8 mouse cellular contexts compared by ENCODE assay signal in the genomic region with DNA sequence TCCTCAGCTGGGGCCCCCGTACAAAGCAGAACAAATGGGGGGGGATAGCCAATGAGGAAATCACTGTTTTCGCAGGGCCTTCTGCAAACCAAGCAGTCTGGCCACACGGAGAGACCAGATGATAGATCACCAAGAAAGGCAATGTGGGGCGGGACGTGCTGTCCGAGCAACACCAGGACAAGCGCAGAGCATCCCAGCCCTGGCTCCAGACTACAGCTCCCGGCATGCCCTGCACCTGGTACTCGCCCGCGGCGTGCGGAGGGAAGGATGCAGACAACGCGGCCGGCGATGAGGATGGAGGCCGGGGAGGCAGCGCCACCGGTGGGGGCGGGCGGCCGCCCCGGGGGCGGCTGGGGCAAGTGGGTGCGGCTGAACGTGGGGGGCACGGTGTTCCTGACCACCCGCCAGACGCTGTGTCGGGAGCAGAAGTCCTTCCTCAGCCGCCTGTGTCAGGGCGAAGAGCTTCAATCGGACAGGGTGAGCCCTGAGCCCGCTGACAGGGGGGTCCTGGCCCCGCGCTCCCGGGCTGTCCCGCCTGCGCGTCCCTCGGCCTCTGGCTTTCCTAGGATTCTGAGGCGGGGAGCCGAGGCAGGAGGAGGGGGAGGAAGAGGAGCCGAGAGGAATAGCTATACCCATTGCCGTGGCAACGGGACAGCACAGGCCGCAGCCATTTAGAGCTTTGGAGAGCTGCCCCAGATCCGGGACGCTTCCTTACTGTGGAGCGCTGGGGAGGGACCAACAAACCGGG. TPM values are rescaled to one million over a fixed set of nuclear protein-coding genes. Genes with fewer than 3 reads are reported as not detected.
DNase-seq lines count a peak whose midpoint lies in the region; ATAC-seq and TF ChIP-seq lines count a peak whose summit lies in the region.

A gene (plus strand): TSS at position 174 of the 748 bp plus-strand sequence.

- TF ChIP-seq CTCF in E14TG2a.4 (conservative IDR thresholded peaks at IDR 0.05; ENCODE audit: low read length) = no peak
- TF ChIP-seq CTCF in heart, postnatal 0 days (IDR thresholded peaks at IDR 0.05; ENCODE audit: low read depth) = no peak

- 2% methylated on average over 50 of the region's 52 CpGs for WGBS in forebrain, embryonic 13.5 days
- 2% methylated on average over 47 of the region's 52 CpGs for WGBS in heart, postnatal 0 days
- 4% methylated on average over 45 of the region's 52 CpGs for WGBS in liver, embryonic 13.5 days (ENCODE audit: insufficient replicate concordance)

- peak within 1 kb of the TSS; percentile 88 for H3K4me3 ChIP-seq in E14TG2a.4 (replicated peaks; ENCODE audit: low read length)
- H3K4me3 ChIP-seq in forebrain, embryonic 13.5 days = peak within 1 kb of the TSS; percentile 93
- peak within 1 kb of the TSS; percentile 58 for H3K4me3 ChIP-seq in heart, postnatal 0 days (ENCODE audit: low read depth, low read length)
- peak within 1 kb of the TSS; percentile 49 for H3K4me3 ChIP-seq in liver, embryonic 13.5 days (replicated peaks)

- H3K9ac ChIP-seq in forebrain, embryonic 13.5 days = peak within 1 kb of the TSS; percentile 92
- H3K9ac ChIP-seq in heart, postnatal 0 days (replicated peaks; ENCODE audit: low read depth, low read length) = peak within 1 kb of the TSS; percentile 55
- H3K9ac ChIP-seq in liver, embryonic 13.5 days = peak within 1 kb of the TSS; percentile 39

- peaks cover 34% of the 10 kb centered on the region for H3K36me3 ChIP-seq in E14TG2a.4 (ENCODE audit: insufficient read depth, low read length)
- peaks cover 33% of the 10 kb centered on the region for H3K36me3 ChIP-seq in forebrain, embryonic 13.5 days (ENCODE audit: poor library complexity, severe bottlenecking)
- peaks cover 5% of the 10 kb centered on the region; the same call in 1 of the 2 replicates for H3K36me3 ChIP-seq in heart, postnatal 0 days (replicated peaks; ENCODE audit: control insufficient read depth, insufficient read depth, low read length)
- no peaks in the 10 kb centered on the region for H3K36me3 ChIP-seq in liver, embryonic 13.5 days

- DNase-seq in brain, embryonic 18.5 days (ENCODE audit: low read depth, low spot score) = peak; percentile 42
- DNase-seq in heart, postnatal 0 days (ENCODE audit: low spot score) = peak; percentile 32
- peak; percentile 83 to 91 for DNase-seq in kidney, postnatal 25 days
- no peak for DNase-seq in liver, embryonic 13.5 days
- DNase-seq in neural tube, embryonic 10.5 days (ENCODE audit: extremely low spot score, low spot score) = peak; percentile 86
- peak; percentile 26 to 42 for DNase-seq in thymus, postnatal 36 days

- peak within 1 kb of the TSS; percentile 80 for H3K4me2 ChIP-seq in forebrain, embryonic 13.5 days
- peak within 1 kb of the TSS; percentile 72 for H3K4me2 ChIP-seq in heart, postnatal 0 days (ENCODE audit: low read depth, low read length)
- peak within 1 kb of the TSS; percentile 59 for H3K4me2 ChIP-seq in liver, embryonic 13.5 days

- H3K9me3 ChIP-seq in E14TG2a.4 (ENCODE audit: low read length) = no peaks in the 10 kb centered on the region
- no peaks in the 10 kb centered on the region for H3K9me3 ChIP-seq in forebrain, embryonic 13.5 days (replicated peaks)
- H3K9me3 ChIP-seq in heart, postnatal 0 days (replicated peaks; ENCODE audit: control insufficient read depth, low read length) = no peaks in the 10 kb centered on the region
- H3K9me3 ChIP-seq in liver, embryonic 13.5 days (replicated peaks) = no peaks in the 10 kb centered on the region

- peaks cover 76% of the 10 kb centered on the region for H3K4me1 ChIP-seq in E14TG2a.4 (replicated peaks; ENCODE audit: low read depth, low read length)
- peaks cover 24% of the 10 kb centered on the region for H3K4me1 ChIP-seq in forebrain, embryonic 13.5 days
- no peaks in the 10 kb centered on the region for H3K4me1 ChIP-seq in heart, postnatal 0 days (ENCODE audit: control insufficient read depth, insufficient read depth)
- peaks cover 17% of the 10 kb centered on the region for H3K4me1 ChIP-seq in liver, embryonic 13.5 days (replicated peaks)

- ATAC-seq in forebrain, embryonic 13.5 days = peak; percentile 92
- peak; percentile 72 for ATAC-seq in heart, postnatal 0 days (ENCODE audit: insufficient read depth, low read depth)
- peak; percentile 29 for ATAC-seq in liver, embryonic 13.5 days (ENCODE audit: low read depth)

- H3K27ac ChIP-seq in forebrain, embryonic 13.5 days = peak within 1 kb of the TSS; percentile 40
- peak within 1 kb of the TSS; percentile 75 for H3K27ac ChIP-seq in heart, postnatal 0 days (ENCODE audit: low read depth)
- H3K27ac ChIP-seq in liver, embryonic 13.5 days = no peak within 1 kb of the TSS

- peaks cover 10% of the 10 kb centered on the region; the same call in 1 of the 2 replicates for H3K27me3 ChIP-seq in E14TG2a.4 (ENCODE audit: insufficient read depth, low read length)
- H3K27me3 ChIP-seq in forebrain, embryonic 13.5 days = peaks cover 13% of the 10 kb centered on the region; the same call in 1 of the 2 replicates
- peaks cover 18% of the 10 kb centered on the region for H3K27me3 ChIP-seq in heart, postnatal 0 days (ENCODE audit: control insufficient read depth, insufficient read depth, low read length)
- H3K27me3 ChIP-seq in liver, embryonic 13.5 days = peaks cover 67% of the 10 kb centered on the region

- TF ChIP-seq EP300 in heart, postnatal 0 days (IDR thresholded peaks at IDR 0.05; ENCODE audit: low read depth) = no peak; the same call in 1 of the 2 replicates

RNA-seq across cellular contexts. Expression of the gene that starts here (rescaled TPM):
- polyA plus RNA-seq in forebrain, embryonic 13.5 days (2015; fragmentation: Nextera tagmentation; extraction: Ambion mirVana) = 84.6 and 104 TPM in 2 replicates
- 38.4 and 49.8 TPM in 2 replicates for total RNA-seq in heart, postnatal 0 days (2014; rRNA removed; ENCODE audit: low replicate concordance)
- 15.7 and 17.8 TPM in 2 replicates for polyA plus RNA-seq in heart, postnatal 0 days (2015; fragmentation: Nextera tagmentation; extraction: Ambion mirVana)
- polyA plus RNA-seq in liver, embryonic 13.5 days (2015; fragmentation: Nextera tagmentation; extraction: Ambion mirVana) = 4.7 and 5.1 TPM in 2 replicates

Comparison
In these comparisons a context has a peak if more than half of its experiments do, and no peak if none do; other contexts are left out.
1. ATAC-seq: peak in every context shown above with its lines; median percentile 92 in forebrain, embryonic 13.5 days; 72 in heart, postnatal 0 days; 29 in liver, embryonic 13.5 days.
2. H3K9ac ChIP-seq: peak in every context shown above with its lines; median percentile 92 in forebrain, embryonic 13.5 days; 55 in heart, postnatal 0 days; 39 in liver, embryonic 13.5 days.